Mouse (Mus musculus) heart, embryonic 14.5 days (tissue): ENCODE data around the gene Diexf. TPM values are rescaled to one million over a fixed set of nuclear protein-coding genes. Genes with fewer than 3 reads are reported as not detected.

Source experiments
- ATAC-seq: fragments of 200-750 bp; cut with Nextera tagmentation; 2 replicates; pipeline ENCODE4 v1.8.0; 2017; ENCODE audit warnings: low read depth, moderate TSS enrichment; ENCODE audit not compliant: insufficient number of reproducible peaks, insufficient read depth, low FRiP score
- H3K27ac ChIP-seq, 2 experiments: fragments of 200-500 bp in 1 of 2; fragments of 300-500 bp in 1 of 2; sonication (generic) in 1 of 2; replicated peaks in 1 of 2; 2 replicates each; pipeline ENCODE4 v1.5.1; 2012 to 2014; ENCODE audit warnings: low read depth in 2 of 2, low read length in 2 of 2, control low read depth in 1 of 2, mild to moderate bottlenecking in 1 of 2, mixed read lengths in 1 of 2; ENCODE audit not compliant: control insufficient read depth in 1 of 2, insufficient read depth in 1 of 2
- H3K27me3 ChIP-seq: fragments of 300-500 bp; sonication (generic); 2 replicates; pipeline ENCODE4 v1.6.1; 2014; ENCODE audit warnings: mild to moderate bottlenecking, low read length, control low read depth; ENCODE audit not compliant: control insufficient read depth, insufficient read depth
- H3K36me3 ChIP-seq: fragments of 300-500 bp; sonication (generic); 2 replicates; pipeline ENCODE4 v1.6.1; 2014; ENCODE audit warnings: mild to moderate bottlenecking, control low read depth, low read length, mixed read lengths; ENCODE audit not compliant: control insufficient read depth, insufficient read depth
- H3K4me1 ChIP-seq, 2 experiments: fragments of 200-500 bp in 1 of 2; fragments of 300-500 bp in 1 of 2; sonication (generic) in 1 of 2; 2 replicates each; pipeline ENCODE4 v1.6.1; 2012 to 2014; ENCODE audit warnings: low read length in 2 of 2, control low read depth in 1 of 2, mixed read lengths in 1 of 2; ENCODE audit not compliant: control insufficient read depth in 2 of 2, insufficient read depth in 2 of 2
- H3K4me2 ChIP-seq: fragments of 300-500 bp; sonication (generic); 2 replicates; pipeline ENCODE4 v1.6.1; 2014; ENCODE audit warnings: mild to moderate bottlenecking, low read length
- H3K4me3 ChIP-seq, 2 experiments: fragments of 200-500 bp in 1 of 2; fragments of 300-500 bp in 1 of 2; sonication (generic) in 1 of 2; 2 replicates each; pipeline ENCODE4 v1.5.1; 2012 to 2014; ENCODE audit warnings: low read length in 2 of 2, mild to moderate bottlenecking in 2 of 2, control low read depth in 1 of 2, low read depth in 1 of 2, moderate library complexity in 1 of 2; ENCODE audit not compliant: control insufficient read depth in 1 of 2, insufficient read depth in 1 of 2
- H3K9ac ChIP-seq: fragments of 300-500 bp; sonication (generic); 2 replicates; pipeline ENCODE4 v1.6.1; 2014; ENCODE audit warnings: mild to moderate bottlenecking, low read length
- H3K9me3 ChIP-seq: fragments of 300-500 bp; sonication (generic); 2 replicates; pipeline ENCODE4 v1.6.1; 2016; ENCODE audit warnings: low read length, control low read depth; ENCODE audit not compliant: control insufficient read depth
- WGBS: fragments of 180-500 bp; shearing (Covaris S2); extraction: QIAGEN DNeasy Blood & Tissue Kit; methylation state at CpG from one replicate; pipeline ENCODE4 v1.1.7; 2014; 5-methylcytosine and 5-hydroxymethylcytosine counted together
- polyA plus RNA-seq: library from polyadenylated mRNA; unstranded; fragments of >200 nt; fragmentation: Nextera tagmentation; extraction: Ambion mirVana; gene quantifications from 2 replicates; pipeline ENCODE4 v1.2.1, GENCODE M21; 2014

Diexf gene
- polyA plus RNA-seq, 1 experiment from 2014 or later, result 6.3 TPM

DNA sequence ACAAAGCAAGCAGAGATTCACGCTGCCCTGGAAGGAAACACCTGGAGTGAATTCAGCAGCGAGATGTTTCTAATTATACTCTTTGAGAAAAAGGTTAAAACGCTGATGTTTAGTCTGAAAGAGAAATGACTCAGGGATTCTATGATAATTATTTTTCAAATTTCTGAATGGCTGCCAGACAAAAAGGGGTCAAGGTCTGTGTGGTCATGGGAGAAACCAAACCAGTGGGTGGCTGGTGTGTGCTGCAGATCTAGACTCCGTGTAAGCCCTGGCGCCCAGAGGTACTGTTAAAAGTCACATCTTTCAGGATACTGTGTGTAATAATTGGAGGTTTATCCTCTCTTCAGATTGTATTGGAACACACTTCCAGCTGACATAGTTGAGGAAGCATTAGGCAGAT, 75.7 kb downstream of the Diexf start:
- H3K9me3 ChIP-seq, result no peaks in the 10 kb centered on the region
- H3K4me2 ChIP-seq, result no peak overlapping the region
- no peak overlapping the region for H3K4me3 ChIP-seq
- H3K27me3 ChIP-seq, result no peaks in the 10 kb centered on the region
- ATAC-seq, result no peak
- no peaks in the 10 kb centered on the region for H3K4me1 ChIP-seq
- 77% methylated on average over 5 of the region's 5 CpGs for WGBS
- H3K36me3 ChIP-seq, result no peaks in the 10 kb centered on the region
- no peak overlapping the region for H3K27ac ChIP-seq
- H3K9ac ChIP-seq, result no peak overlapping the region

DNA sequence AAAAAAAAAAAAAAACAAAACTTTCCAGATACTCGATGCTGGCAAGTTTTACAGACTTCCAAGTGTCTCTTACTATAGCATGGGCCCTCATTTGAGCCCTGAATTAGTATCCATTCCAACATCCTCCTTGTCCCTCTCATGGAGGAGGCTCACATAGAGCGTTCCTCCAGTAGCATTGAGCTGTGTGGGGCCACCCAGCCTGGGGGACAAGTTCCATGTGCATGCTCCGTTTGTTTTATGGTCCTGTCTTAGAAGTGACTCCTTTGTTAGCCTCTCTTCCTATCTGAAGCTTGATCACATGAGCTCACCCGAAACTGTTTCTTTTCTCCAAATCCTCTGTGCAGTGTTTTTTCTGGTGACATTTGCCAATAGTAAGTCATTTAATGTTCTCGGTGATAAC, 77.0 kb downstream of the Diexf start:
- Histone ChIP-seq H3K36me3 (no peaks in the 10 kb centered on the region), H3K27me3 (no peaks in the 10 kb centered on the region), H3K4me1 (no peaks in the 10 kb centered on the region), H3K4me2 (no peak overlapping the region), H3K4me3 (no peak overlapping the region), H3K27ac (no peak overlapping the region), H3K9me3 (no peaks in the 10 kb centered on the region), H3K9ac (no peak overlapping the region)
- whole genome bisulfite sequencing, result 59% methylated on average over 5 of the region's 5 CpGs
- ATAC-seq, result no peak

DNA sequence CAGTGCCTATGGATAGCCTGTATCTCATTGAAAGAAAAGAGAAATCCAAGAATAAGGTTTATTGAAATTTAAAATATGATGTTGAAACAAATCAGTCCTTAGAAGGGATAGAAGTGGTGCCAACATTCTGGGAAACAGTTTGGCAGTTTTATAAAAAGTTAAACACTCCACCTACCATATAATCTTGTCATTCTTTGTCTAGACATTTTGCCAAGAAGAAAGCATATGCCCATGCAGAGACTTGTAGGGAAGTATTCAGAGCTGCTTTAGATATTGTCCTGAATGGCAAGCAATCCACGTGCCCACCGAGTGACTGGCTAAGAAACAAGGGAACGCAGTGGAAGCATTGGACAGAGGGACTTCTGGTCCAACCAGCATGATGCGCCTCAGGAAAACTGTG, 82.5 kb downstream of the Diexf start:
- WGBS, result 86% methylated on average over 4 of the region's 4 CpGs

DNA sequence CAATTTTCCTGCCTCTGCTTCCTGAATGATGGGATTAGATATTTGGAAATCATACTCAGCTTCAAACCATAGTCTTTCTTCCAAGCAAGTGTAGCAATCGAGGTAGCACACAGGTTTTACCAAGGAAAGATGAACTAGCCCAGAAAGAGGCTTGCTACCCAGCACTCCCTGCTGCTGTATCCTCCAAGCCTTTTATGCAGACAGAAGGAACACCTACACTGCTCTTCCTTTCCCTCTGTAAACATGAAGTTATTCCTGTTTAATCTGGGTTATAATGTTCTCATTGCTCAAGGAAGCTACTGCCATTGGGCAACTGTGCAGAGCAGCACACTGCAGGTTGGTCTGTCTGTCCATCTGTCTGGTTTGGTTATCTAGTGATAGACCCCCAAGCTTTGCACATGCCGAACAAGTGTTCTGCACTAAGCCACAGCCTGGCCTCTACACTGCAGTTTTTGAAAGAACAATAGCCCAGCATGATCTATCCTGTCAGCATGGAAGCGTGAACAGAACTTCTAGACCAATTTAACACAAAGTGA, 87.2 kb downstream of the Diexf start:
- H3K4me1 ChIP-seq, result no peaks in the 10 kb centered on the region
- H3K9me3 ChIP-seq, result no peaks in the 10 kb centered on the region
- WGBS, result 63% methylated on average over 3 of the region's 3 CpGs
- no peak overlapping the region for H3K27ac ChIP-seq
- no peaks in the 10 kb centered on the region for H3K36me3 ChIP-seq
- no peak for ATAC-seq
- no peak overlapping the region for H3K4me3 ChIP-seq
- H3K9ac ChIP-seq, result no peak overlapping the region
- H3K27me3 ChIP-seq, result no peaks in the 10 kb centered on the region
- H3K4me2 ChIP-seq, result no peak overlapping the region

More for the DNA sequence above, 82.5 kb downstream of the Diexf start:
- H3K27ac ChIP-seq, result no peak overlapping the region
- ATAC-seq, result no peak
- H3K9ac ChIP-seq, result no peak overlapping the region
- H3K9me3 ChIP-seq, result no peaks in the 10 kb centered on the region
- no peaks in the 10 kb centered on the region for H3K36me3 ChIP-seq
- H3K4me2 ChIP-seq, result no peak overlapping the region
- no peaks in the 10 kb centered on the region for H3K27me3 ChIP-seq
- no peaks in the 10 kb centered on the region for H3K4me1 ChIP-seq
- H3K4me3 ChIP-seq, result no peak overlapping the region

Other genes with a start within 250 kb of the Diexf start
- gene Syt14, start 94.5 kb downstream of the Diexf start, polyA plus RNA-seq, result 0.62 and 1.4 TPM in 2 replicates
- gene Irf6, start 22.8 kb upstream of the Diexf start, polyA plus RNA-seq, result 6.1 and 7.2 TPM in 2 replicates
- 12.9 and 13.4 TPM in 2 replicates for gene A130010J15Rik, start 37.8 kb upstream of the Diexf start, polyA plus RNA-seq
- 1.5 and 1.9 TPM in 2 replicates for gene Traf3ip3, start 71.4 kb upstream of the Diexf start, polyA plus RNA-seq
- 2.9 and 3.1 TPM in 2 replicates for gene Lamb3, start 77.4 kb upstream of the Diexf start, polyA plus RNA-seq
- 1.6 TPM in 2 replicates for gene Hsd11b1, start 133.8 kb upstream of the Diexf start, polyA plus RNA-seq
- 103 and 111 TPM in 2 replicates for gene G0s2, start 142.9 kb upstream of the Diexf start, polyA plus RNA-seq
- 9.4 and 9.9 TPM in 2 replicates for gene Camk1g, start 240.0 kb upstream of the Diexf start, polyA plus RNA-seq